In genomic region chr6:72519892-72520663, GRCm38 (mm10) we compare ENCODE assay signal across 8 mouse cellular contexts. TPM values are rescaled to one million over a fixed set of nuclear protein-coding genes. Genes with fewer than 3 reads are reported as not detected.
DNase-seq lines count a peak whose midpoint lies in the region; ATAC-seq and TF ChIP-seq lines count a peak whose summit lies in the region.

No protein-coding gene starts in this region.

- H3K9me3 ChIP-seq in forebrain, embryonic 12.5 days = no peaks in the 10 kb centered on the region
- H3K9me3 ChIP-seq in limb, embryonic 12.5 days = no peaks in the 10 kb centered on the region

- peaks cover 30% of the 10 kb centered on the region for H3K4me1 ChIP-seq in forebrain, embryonic 12.5 days
- peaks cover 18% of the 10 kb centered on the region for H3K4me1 ChIP-seq in limb, embryonic 12.5 days (replicated peaks)

- H3K27me3 ChIP-seq in forebrain, embryonic 12.5 days = no peaks in the 10 kb centered on the region
- H3K27me3 ChIP-seq in limb, embryonic 12.5 days = no peaks in the 10 kb centered on the region; the same call in 1 of the 2 replicates

- WGBS in forebrain, embryonic 12.5 days = 5% methylated on average over 10 of the region's 10 CpGs
- WGBS in limb, embryonic 12.5 days = 24% methylated on average over 10 of the region's 10 CpGs

- H3K4me2 ChIP-seq in forebrain, embryonic 12.5 days = peak overlapping the region; percentile 41
- peak overlapping the region; percentile 40 for H3K4me2 ChIP-seq in limb, embryonic 12.5 days

- intact Hi-C loops in left cerebral cortex, adult 2 months (cut with DNase I) = no loop called here

- 0 out of 2 replicates have a peak overlapping the region, but pooled peaks have one; percentile 36 for H3K9ac ChIP-seq in forebrain, embryonic 12.5 days
- H3K9ac ChIP-seq in limb, embryonic 12.5 days (replicated peaks) = no peak overlapping the region

- no peaks in the 10 kb centered on the region for H3K36me3 ChIP-seq in forebrain, embryonic 12.5 days (replicated peaks)
- H3K36me3 ChIP-seq in limb, embryonic 12.5 days = no peaks in the 10 kb centered on the region

- H3K4me3 ChIP-seq in left cerebral cortex, adult 2 months = no peak overlapping the region
- H3K4me3 ChIP-seq in forebrain, embryonic 12.5 days (replicated peaks) = peak overlapping the region; percentile 19
- no peak overlapping the region for H3K4me3 ChIP-seq in limb, embryonic 12.5 days (replicated peaks)

- no peak for TF ChIP-seq CTCF in left cerebral cortex, adult 2 months (IDR thresholded peaks at IDR 0.05)

- DNase-seq in left cerebral cortex, adult 2 months (ENCODE audit: extremely low spot score in 1 of 2, low spot score in 2 of 2) = peak in 1 of 2 experiments; percentile 32
- DNase-seq in left cerebral cortex, adult 8-10 months (ENCODE audit: low spot score in 2 of 2) = no peak
- peak; percentile 69 for DNase-seq in heart, postnatal 4 days
- DNase-seq in retina, embryonic 14.5 days (ENCODE audit: low spot score) = peak; percentile 72
- no peak for DNase-seq in thymus, adult 18-20 months
- no peak for DNase-seq in c-Kit-positive CD71-positive TER-119-positive erythroid progenitor cells, embryonic 14.5 days (ENCODE audit: low spot score)

- H3K27ac ChIP-seq in left cerebral cortex, adult 2 months = peak overlapping the region; percentile 80
- peak overlapping the region; percentile 95 for H3K27ac ChIP-seq in forebrain, embryonic 12.5 days
- no peak overlapping the region for H3K27ac ChIP-seq in limb, embryonic 12.5 days

- ATAC-seq in forebrain, embryonic 12.5 days (ENCODE audit: low FRiP score) = peak; percentile 89
- ATAC-seq in limb, embryonic 12.5 days (ENCODE audit: insufficient number of reproducible peaks, insufficient read depth, low FRiP score, low TSS enrichment, low read depth) = peak; percentile 34; the same call in 1 of the 2 replicates

RNA-seq across cellular contexts. Expression of gene Sh2d6, which starts 1.4 kb away (rescaled TPM):
- under 1 TPM; 0.28 to 0.48 TPM for total RNA-seq in left cerebral cortex, adult 2 months (2021)
- total RNA-seq in left cerebral cortex, adult 8-10 months (2022) = 1 to 10 TPM in 2 of 4 experiments, under 1 TPM in 2; 0.59 to 1.7 (median 1.2) TPM
- polyA plus RNA-seq in forebrain, embryonic 12.5 days (2016; fragmentation: Nextera tagmentation; extraction: Ambion mirVana) = 0.40 and 0.47 TPM in 2 replicates
- total RNA-seq in heart, postnatal 4 days (2021) = under 1 TPM in 1 of 2 experiments, not detected in 1; 0.20 TPM
- polyA plus RNA-seq in limb, embryonic 12.5 days (2016; fragmentation: Nextera tagmentation; extraction: Ambion mirVana) = 0.18 TPM in 2 replicates

RNA-seq across cellular contexts. Expression of gene Capg, which starts 24.1 kb away (rescaled TPM):
- 1 to 10 TPM; 2.3 to 2.6 TPM for total RNA-seq in left cerebral cortex, adult 2 months (2021)
- 10 to 100 TPM in 2 of 4 experiments, 1 to 10 TPM in 2; 2.9 to 16.9 (median 10.0) TPM for total RNA-seq in left cerebral cortex, adult 8-10 months (2022)
- 4.1 and 5.4 TPM in 2 replicates for polyA plus RNA-seq in forebrain, embryonic 12.5 days (2016; fragmentation: Nextera tagmentation; extraction: Ambion mirVana)
- 10 to 100 TPM; 11.5 to 12.9 TPM for total RNA-seq in heart, postnatal 4 days (2021)
- 26.2 and 27.4 TPM in 2 replicates for polyA plus RNA-seq in limb, embryonic 12.5 days (2016; fragmentation: Nextera tagmentation; extraction: Ambion mirVana)

Comparison
In these comparisons a context has a peak if more than half of its experiments do, and no peak if none do; other contexts are left out.
1. DNase-seq: peak in heart, postnatal 4 days (single experiment) and retina, embryonic 14.5 days (single experiment); none in left cerebral cortex, adult 8-10 months (0 of 2), thymus, adult 18-20 months (0 of 2) and c-Kit-positive CD71-positive TER-119-positive erythroid progenitor cells, embryonic 14.5 days (single experiment).